Mouse (Mus musculus) activated CD4-positive, CD25-positive, alpha-beta regulatory T cell, adult 4 months (primary cell): ENCODE results near the gene Abcg1. TPM values are rescaled to one million over a fixed set of nuclear protein-coding genes. Genes with fewer than 3 reads are reported as not detected.
A peak's percentile ranks its signal among the peaks of the same experiment; 100 is the strongest.

ENCODE experiments used
- ATAC-seq: one replicate; pipeline ENCODE4 v1.8.0; 2017
- polyA plus RNA-seq, 2 experiments: library from polyadenylated mRNA; unstranded; fragments of 100-300 nt; shearing (Covaris generic); gene quantifications; one replicate each; pipeline ENCODE4 v1.2.1; 2017

Gene Abcg1
- polyA plus RNA-seq = 100 to 1,000 TPM; 104 to 116 TPM

- peak; percentile 50 for ATAC-seq
Measured at GRCm38 (mm10) chr17:31057151-31057890, at the start of gene Abcg1. Gene Abcg1, plus strand, starts transcription at chr17:31057675.

- ATAC-seq = no peak
Measured at GRCm38 (mm10) chr17:31008416-31008815, 49.1 kb upstream of the Abcg1 start.

- ATAC-seq = peak; percentile 76
Measured at GRCm38 (mm10) chr17:31011551-31012394, 45.7 kb upstream of the Abcg1 start.

GRCm38 (mm10) chr17:31018267-31018666 lies 39.2 kb upstream of the Abcg1 start:
- ATAC-seq = no peak

- peak; percentile 40 for ATAC-seq
Measured at GRCm38 (mm10) chr17:31019505-31019904, 38.0 kb upstream of the Abcg1 start.

- no peak for ATAC-seq
Measured at GRCm38 (mm10) chr17:31020078-31020477, 37.4 kb upstream of the Abcg1 start.

GRCm38 (mm10) chr17:31021276-31021675 lies 36.2 kb upstream of the Abcg1 start:
- no peak for ATAC-seq

GRCm38 (mm10) chr17:31024125-31024781 lies 33.2 kb upstream of the Abcg1 start:
- ATAC-seq = no peak

- no peak for ATAC-seq
Measured at GRCm38 (mm10) chr17:31024782-31025125, 32.7 kb upstream of the Abcg1 start.

- no peak for ATAC-seq
Measured at GRCm38 (mm10) chr17:31026986-31027385, 30.5 kb upstream of the Abcg1 start.

GRCm38 (mm10) chr17:31027723-31028122 lies 29.8 kb upstream of the Abcg1 start:
- ATAC-seq = no peak

- no peak for ATAC-seq
Measured at GRCm38 (mm10) chr17:31028821-31029370, 28.6 kb upstream of the Abcg1 start.

GRCm38 (mm10) chr17:31029407-31029806 lies 28.1 kb upstream of the Abcg1 start:
- no peak for ATAC-seq

- ATAC-seq = no peak
Measured at GRCm38 (mm10) chr17:31032341-31032740, 25.1 kb upstream of the Abcg1 start.

GRCm38 (mm10) chr17:31033251-31033650 lies 24.2 kb upstream of the Abcg1 start:
- no peak for ATAC-seq

- ATAC-seq = no peak
Measured at GRCm38 (mm10) chr17:31034165-31034564, 23.3 kb upstream of the Abcg1 start.

GRCm38 (mm10) chr17:31034674-31035356 lies 22.7 kb upstream of the Abcg1 start:
- ATAC-seq = no peak

GRCm38 (mm10) chr17:31036168-31036876 lies 21.2 kb upstream of the Abcg1 start:
- no peak for ATAC-seq

- no peak for ATAC-seq
Measured at GRCm38 (mm10) chr17:31037331-31037730, 20.1 kb upstream of the Abcg1 start.

GRCm38 (mm10) chr17:31038381-31038780 lies 19.1 kb upstream of the Abcg1 start:
- no peak for ATAC-seq

- peak; percentile 98 for ATAC-seq
Measured at GRCm38 (mm10) chr17:31039626-31040025, 17.8 kb upstream of the Abcg1 start.

GRCm38 (mm10) chr17:31040421-31040820 lies 17.1 kb upstream of the Abcg1 start:
- no peak for ATAC-seq
